Mouse (Mus musculus): ENCODE results near the gene Cybrd1. TPM values are rescaled to one million over a fixed set of nuclear protein-coding genes. Genes with fewer than 3 reads are reported as not detected.

Gene Cybrd1
- total RNA-seq (2021) = 1 to 10 TPM; 5.5 to 7.0 TPM
- long read RNA-seq, experiment 1, partial matches to known transcripts = 0 of 1 reads
- long read RNA-seq, experiment 1, other reads (novel, unspliced or antisense) = 1 of 1 reads
- long read RNA-seq, experiment 2, full-length matches to known transcripts = 2 of 3 reads
- long read RNA-seq, experiment 2, partial matches to known transcripts = 0 of 3 reads
- long read RNA-seq, experiment 2, other reads (novel, unspliced or antisense) = 1 of 3 reads

DNA sequence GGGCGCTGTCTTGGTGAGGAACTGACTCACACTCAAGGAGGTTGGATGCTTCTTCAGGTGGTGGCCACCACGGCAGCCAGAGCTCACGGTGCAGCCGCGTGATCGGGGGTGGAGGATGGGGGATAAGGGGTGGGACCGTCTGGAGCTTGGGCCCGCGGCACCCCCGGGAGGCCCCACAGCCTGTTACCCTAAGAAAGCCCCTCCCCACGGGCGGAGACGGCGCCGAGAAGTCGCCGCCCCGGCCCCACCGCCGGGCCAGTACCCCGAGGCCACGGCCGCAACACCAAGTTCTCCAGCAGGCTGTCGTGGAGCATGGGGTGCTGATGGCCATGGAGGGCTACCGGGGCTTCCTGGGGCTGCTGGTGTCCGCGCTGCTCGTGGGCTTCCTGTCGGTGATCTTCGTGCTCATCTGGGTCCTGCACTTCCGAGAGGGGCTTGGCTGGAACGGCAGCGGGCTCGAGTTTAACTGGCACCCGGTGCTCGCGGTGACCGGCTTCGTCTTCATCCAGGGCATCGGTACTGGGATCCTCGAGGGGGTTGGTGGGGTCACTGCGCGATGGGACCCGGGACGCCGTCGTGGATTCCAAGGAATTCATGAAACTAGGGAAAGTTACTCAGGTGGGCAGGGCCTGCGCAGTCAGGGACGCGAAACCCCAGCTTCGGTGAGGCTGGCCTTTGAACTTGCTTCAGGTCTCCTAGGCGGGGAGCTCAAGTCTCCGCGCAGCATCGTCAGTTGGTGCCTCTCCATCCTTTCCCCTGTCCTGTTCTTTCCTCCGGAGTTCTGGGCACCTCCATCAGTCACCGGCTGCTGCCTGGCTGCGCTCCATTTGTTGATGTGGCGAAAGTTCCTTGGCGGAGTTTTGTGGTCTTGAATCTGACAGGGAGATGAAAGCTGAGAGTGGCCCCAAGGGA lies at the start of gene Cybrd1:
TSS of gene Cybrd1 (plus strand) at position 127 of the 912 bp plus-strand sequence.
- peak; percentile 48 to 70 for DNase-seq (ENCODE audit: low spot score in 2 of 2)

DNA sequence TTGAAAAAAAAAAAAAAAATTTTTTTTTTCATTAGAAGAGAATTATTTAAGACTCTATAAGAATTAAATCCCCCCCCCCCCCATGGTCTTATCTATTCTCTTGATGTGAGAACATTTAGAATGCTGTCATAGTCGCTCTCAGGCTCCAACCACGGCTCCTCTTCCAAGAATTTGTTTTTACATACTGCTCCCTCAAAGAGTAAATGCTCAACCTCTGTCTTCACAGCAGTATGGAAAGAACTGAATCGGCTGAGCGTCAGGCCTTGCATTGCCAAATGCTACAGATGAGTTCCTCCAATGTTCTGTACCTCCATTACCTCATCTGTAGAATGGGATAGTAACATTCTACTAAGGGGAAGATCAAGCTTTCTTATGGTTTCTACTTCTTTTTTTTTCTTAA lies 46.1 kb upstream of the Cybrd1 start:
- no peak for DNase-seq (ENCODE audit: low spot score in 2 of 2)

DNA sequence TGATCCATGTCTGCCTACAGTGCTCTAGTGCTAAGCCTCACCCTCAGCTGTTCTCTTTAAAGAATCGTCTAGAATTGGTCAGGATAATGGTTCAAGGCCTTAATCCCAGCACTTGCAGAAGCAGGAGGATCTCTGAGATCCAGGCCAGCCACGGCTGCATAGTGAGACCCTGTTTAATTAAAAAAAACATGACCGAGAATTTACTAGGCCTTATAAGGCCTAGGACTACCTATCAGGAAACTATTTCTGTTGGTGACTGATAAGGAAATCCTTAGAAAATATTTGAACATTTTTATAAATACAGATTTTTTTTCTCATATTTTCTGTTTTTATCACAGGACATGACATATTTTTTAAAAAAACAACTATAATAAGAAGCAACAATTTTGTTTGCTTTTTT lies 44.4 kb upstream of the Cybrd1 start:
- DNase-seq (ENCODE audit: low spot score in 2 of 2) = no peak

DNA sequence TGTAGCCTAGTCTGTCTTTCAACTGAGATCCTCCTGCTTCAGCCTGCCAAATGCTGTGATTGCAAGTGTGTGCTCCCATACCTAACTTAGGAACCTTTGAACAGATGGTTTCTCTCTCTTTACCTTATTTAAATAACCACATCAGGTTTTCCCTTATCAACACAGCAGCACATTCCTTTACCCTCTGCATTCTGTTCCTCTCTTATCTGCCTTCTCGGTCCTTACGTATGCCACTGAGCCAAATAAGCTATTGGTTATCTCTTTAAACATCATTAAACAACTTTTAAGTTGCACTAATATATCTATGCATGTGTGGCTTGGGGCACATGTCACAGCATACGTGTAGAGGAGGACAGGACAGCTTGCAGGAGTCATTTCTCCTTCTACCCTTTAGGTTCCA lies 43.9 kb upstream of the Cybrd1 start:
- DNase-seq (ENCODE audit: low spot score in 2 of 2) = no peak

DNA sequence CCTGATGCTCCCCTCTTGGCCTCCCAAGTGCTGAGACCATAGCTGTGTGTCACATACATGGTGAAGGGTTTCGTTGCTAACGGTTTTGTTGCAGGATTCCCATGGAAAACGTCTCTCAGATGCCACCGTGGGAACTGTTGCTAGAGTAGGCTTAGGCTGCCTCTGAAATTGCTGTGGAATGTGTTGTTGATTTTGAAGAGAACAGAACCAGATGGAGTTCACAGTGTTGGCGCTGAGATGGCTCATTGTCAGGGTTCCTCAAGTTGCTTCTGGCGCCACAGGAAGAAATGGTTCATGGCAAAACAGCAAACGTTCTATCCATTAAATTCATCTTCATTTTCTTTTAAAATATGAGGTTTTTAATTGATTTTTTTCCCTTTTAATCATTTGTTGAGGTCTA lies 35.3 kb upstream of the Cybrd1 start:
- no peak for DNase-seq (ENCODE audit: low spot score in 2 of 2)

DNA sequence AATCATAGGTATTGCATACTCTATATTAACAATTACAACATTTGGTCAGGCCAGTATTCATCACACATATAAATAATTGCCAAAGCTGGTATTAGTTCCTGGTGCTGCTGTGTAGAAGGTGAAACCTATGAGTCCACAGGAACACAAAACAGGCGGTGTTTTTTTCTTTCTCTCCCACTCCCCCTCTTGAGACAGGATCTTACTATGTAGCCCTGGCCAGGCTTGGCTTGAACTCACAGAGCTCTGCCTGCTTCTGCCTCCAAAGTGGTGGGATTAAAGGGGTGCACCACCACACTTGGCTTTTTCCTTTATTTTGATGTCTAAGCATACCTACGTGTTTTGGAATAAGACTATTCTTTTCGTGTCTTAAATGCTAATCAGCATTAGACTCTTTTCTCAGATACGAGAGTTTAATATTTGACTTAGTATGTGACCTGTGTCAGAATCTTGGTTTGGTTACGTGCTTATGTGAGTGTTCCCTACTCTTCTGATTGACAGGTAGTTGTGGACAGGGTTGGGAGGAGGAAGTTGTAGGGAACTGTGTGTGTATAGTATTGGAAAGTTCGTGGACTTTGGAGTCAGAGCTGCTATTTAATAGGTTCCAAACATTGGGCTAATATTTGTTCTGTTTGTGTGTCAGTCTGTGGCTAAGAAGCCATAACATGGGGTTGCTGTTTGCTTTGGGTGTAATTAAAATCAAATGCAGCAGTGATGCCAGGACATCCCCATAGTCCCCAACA lies 34.1 kb upstream of the Cybrd1 start:
- no peak for DNase-seq (ENCODE audit: low spot score in 2 of 2)

DNA sequence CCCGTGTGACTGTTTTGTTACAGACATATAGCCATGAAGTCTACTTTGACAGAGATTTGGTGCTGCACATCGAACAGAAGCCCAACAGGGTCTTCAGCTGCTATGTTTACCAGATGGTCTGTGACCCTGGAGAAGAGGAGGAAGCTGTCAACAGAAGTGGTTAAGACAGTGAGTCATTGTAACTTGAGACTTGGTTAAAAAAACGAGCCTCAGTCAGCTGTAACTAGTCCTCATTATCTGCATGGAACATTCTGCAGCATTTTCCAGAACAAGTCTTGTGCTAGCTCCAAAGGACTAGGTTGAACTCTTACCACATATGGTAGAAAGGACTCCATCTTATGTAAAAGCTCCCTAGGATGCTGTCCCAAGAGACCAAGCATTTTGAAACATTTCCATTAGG lies 28.0 kb upstream of the Cybrd1 start:
- no peak for DNase-seq (ENCODE audit: low spot score in 2 of 2)

DNA sequence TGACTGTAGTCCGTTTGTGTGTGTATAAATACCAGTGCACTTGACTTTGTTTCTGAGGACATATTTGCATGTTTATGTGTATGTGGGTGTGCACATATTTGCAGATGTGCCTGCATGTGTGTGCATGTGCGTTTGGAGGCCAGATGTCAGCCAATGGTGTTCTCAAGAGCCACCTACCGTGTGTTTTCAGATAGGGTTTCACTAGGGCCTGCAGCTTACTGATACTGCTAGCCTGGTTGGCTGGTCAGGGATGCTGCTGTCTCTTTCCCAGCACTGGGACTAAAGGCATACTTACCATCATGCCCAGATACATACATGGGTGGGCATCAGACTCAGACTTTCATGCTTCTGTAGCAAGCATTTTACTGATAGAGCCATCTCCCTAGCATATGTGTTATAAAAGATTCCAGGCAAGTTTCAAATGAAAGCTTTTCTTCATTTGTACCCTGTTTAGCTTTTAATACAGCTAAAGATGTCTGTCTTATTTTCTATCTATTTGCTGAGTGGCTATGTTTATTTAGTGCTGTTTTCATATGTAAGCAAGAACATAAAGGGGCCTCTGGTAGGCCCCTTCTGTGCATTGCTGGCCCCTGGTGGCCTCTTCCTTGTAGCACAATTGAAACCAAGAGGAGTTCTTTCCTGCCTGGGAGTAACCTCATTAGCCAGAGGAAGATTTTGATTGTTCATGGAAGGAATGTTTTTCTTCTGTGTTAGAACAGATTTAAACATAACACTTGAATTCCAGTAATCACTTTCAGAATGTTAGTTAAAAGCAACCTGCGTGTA lies 26.9 kb upstream of the Cybrd1 start:
- DNase-seq (ENCODE audit: low spot score in 2 of 2) = no peak

DNA sequence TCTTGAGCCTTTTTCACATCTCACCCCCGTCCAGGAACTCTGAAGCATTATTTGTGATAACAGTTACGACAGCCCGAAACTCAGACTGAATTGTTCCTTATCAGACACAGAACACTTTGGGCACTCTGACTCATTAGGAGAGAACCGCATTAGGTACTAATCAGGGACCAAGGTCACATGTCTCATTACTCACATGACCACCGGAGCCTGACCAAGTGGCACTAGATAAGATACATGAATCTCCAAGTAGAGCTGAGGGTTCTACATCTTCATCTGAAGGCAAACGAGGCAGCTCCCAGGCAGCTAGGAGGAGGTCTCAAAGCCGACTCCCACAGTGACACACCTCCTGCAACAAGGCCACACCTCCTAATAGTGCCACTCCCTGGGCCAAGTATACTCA lies 21.6 kb upstream of the Cybrd1 start:
- no peak for DNase-seq (ENCODE audit: low spot score in 2 of 2)

DNA sequence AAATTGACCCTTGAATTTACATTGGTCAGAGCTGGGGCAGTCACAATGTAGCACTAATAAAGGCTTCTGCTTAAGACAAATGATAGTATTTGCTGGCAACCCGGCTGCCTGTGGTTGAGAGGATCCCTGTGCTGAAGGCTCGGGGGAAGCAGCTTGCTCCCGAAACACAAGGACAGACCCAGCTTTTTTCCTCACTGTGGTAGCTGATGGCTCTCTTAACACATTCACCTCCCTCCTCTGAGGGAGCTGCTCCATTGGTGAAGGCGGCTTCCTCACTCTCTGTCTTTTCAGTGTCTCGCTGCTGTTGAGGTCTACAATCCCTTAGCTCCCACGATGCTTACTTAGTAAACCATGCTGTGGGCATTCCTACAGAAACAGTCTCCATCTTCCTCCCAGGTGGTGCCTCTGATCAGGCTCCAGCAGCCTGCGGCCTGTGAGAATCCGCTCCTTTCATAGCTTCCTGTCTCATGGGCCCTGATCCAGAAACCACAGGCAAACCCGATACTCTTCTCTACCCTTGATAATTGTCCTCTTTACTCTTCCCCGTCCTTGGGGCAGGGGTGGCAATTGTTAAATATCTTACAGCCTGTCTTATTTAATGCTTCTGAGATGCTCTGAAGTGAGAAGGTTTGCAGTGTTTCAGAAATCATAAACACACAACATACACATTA lies 15.0 kb upstream of the Cybrd1 start:
- DNase-seq (ENCODE audit: low spot score in 2 of 2) = no peak

DNA sequence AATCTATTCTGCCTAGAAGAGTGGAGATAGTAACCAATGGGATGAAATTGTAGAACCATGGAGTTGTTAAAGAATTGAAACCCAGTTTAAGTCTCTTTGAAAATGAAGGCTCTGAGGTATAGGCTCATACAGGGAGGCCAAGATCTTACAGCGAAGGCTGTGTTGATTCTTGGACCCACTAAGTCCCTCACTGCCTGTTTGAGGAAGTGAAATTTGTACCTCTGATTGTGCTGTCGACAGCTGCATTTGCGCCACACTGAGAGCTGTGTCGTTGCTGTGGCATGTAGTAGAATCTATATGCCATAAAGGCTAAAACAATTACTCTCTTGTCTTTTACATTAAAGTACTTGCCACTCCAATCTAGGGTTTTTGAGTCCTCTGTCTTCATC lies 14.4 kb upstream of the Cybrd1 start:
- no peak for DNase-seq (ENCODE audit: low spot score in 2 of 2)

DNA sequence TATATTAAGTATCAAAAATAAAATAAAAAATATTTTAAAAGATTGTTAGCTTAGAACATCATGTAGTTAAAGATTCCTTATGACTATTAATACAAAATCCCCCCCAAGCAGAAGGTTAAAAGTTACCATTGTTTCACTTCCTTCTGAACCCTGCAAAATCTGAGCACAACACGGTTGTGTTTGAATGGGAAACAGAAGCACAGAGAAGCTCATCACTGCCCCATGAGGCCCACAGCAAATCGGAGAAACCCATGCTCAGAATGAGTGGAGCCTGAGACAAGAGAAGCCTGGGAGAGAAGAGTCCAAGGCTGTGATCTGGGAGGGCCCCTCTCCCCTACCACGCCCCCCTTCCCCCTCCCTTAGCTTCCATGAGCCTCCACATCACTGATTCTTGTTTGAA lies 13.0 kb upstream of the Cybrd1 start:
- DNase-seq (ENCODE audit: low spot score in 2 of 2) = no peak

DNA sequence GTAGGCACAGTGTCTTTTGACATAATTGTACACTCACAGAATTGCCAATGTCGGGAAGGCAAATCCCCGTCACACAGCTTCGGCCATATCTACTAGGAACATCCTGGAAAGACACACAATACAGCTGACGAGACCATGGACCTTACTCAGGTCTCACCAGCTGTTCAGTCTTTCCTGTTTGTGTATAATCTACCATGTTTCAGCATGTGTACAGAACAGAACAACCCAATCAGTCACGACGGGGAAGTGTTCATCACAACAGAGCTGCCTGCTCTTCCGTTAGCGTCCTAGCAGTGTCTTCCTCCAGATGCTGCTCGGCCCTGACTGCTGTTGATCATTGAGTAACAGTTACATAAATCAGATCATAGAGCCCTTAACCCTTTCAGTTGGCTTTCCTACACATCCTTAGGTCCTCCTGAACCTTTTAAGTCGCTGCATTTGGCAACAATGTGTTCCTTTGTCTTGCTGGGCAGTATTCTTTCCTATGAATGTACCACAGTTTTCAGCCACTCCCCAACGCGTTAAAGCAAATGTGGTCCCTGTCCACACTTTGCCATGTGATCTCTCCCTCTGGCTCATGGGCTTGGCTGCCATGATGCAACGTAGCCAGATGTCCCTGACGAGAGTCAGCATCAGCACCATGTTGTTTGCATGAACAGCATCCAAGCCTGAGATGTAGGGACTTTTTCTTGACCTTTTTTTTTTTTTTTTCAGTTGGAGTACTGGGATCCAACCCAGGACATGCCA lies 12.1 kb upstream of the Cybrd1 start:
- DNase-seq (ENCODE audit: low spot score in 2 of 2) = no peak

DNA sequence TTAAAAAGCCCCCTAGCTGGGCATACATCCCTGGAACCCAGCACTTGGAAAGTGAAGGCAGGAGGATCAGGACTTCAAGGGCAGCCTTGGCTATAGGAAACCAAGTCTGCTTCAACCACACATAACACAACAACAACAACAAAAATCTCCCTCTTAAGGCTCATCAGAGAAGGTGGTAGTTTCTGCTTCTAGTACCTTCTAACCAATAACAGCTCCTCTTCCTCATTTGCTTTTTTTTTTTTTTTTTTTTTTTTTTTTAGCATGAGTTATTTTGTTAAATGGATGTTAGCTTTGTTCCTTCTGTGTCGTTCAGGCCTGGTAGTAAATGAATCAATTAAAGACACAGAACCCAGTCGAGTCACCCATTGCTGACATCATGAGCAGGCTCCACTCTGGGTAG lies 10.5 kb upstream of the Cybrd1 start:
- no peak for DNase-seq (ENCODE audit: low spot score in 2 of 2)

DNA sequence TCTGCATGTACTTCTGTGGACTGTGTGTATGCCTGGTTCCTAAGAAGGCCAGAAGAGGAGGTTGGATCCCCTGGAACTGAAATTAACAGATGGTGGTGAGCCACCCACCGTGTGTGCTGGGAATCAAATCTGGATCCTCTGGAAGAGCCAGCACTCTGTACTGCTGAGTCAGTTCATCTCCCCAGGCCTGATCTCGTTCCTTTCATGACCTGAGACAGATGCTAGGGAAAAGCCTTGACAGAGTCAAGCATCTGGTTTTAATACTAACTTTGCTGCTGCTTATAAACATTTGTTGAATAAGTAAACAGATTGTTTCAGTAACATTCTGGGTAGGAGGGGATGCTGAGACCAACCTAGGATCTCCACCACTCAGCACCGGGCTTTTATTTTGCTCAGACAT lies 9.2 kb upstream of the Cybrd1 start:
- no peak for DNase-seq (ENCODE audit: low spot score in 2 of 2)

DNA sequence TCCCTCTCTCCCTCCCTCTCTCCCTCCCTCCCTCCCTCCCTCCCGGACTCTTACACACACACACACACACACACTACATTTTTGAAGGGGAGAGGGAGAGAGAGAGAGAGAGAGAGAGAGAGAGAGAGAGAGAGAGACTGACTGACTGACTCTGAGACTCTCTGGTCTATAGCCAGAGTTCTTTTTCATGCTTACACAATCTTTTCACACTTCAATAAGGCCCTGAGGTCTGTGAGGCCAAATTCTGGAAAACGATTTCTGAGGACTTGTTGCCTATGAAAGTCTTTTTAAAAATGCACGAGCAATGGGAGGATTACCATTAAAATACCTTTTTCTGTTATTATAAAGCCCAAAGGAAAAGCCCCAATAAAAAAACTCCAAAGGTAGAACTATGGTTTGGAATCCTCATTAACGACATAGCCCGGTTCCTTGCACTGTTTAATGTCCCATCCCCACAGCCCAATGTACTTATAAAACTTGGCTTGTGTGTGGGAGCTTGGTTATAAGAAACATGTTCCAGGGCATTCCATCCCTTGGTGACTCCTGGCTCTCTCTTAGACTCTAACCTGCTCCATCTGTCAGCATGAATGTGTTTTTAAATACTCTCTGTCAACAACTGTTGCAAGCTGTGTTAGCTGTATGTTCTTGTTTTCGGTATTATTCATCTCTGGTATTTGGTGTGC lies 4.1 kb upstream of the Cybrd1 start:
- DNase-seq (ENCODE audit: low spot score in 2 of 2) = no peak

DNA sequence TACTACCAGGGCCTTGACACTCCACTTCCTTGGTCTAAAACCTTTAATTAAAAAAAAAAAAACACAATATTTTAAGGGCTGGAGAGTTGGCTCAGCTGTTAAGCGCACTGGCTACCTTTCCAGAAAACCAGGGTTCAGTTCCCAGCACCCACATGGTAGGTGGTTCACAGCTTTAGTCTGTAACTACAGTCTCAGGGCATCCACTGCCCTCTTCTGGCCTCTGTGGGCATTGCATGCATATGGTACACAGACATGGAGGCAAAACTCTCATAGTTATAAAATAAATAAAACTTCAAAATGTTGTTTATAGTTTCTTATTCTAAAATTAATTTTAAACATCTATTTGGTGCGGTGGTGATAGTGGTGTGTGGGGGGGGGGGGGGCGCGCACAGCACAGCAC lies 1.6 kb upstream of the Cybrd1 start:
- no peak for DNase-seq (ENCODE audit: low spot score in 2 of 2)

DNA sequence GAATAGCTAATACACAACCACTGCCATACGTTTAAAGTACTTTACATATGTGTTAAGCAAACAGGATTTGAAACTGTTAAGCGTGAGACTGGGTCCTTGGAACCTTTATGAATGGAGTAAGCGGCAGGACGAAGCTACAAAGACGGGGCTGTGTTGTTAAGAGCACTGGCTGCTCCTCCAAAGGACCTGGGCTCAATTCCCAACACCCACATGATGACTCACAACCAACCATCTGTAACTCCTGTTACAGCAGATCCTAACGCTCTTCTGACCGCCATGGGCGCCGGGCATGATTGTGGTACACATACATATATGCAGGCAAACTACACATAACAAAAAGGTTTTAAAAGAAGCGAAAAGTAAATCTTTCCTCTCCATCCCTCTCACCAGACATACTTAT lies 3.1 kb downstream of the Cybrd1 start:
- no peak for DNase-seq (ENCODE audit: low spot score in 2 of 2)

DNA sequence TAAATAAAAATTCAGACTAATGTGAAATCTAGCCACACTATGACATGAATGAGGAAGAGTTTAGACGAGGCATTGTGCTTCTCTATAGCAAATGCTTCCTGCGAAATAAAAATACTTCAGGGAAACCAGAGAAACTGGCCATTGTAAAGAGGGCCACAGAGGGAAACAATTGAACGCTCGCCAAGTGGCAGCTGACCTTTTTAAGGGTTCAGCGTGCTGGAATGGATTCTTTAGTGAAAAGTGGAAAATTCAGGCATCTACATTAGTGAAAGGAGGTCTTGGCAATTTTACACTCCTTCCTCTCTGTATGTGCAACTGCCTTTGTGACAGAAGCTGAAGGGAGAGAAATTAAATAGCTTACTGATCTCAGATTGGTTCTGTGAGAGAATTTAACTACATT lies 3.7 kb downstream of the Cybrd1 start:
- no peak for DNase-seq (ENCODE audit: low spot score in 2 of 2)

Measured in gastrocnemius, postnatal 4 days (tissue).